Mouse (Mus musculus) G1E (cell line): ENCODE results near the gene Pbrm1.

ENCODE experiments used
- CTCF ChIP-seq: IDR thresholded peaks from 2 replicates; pipeline ENCODE4 v1.5.1; 2012; ENCODE audit warnings: low read depth, low read length, inconsistent platforms, mixed read lengths
- GATA2 ChIP-seq: IDR thresholded peaks from 2 replicates; pipeline ENCODE4 v1.6.1; 2012; ENCODE audit warnings: low read depth, low read length, inconsistent platforms, borderline replicate concordance

- TF ChIP-seq CTCF (no peak), GATA2 (no peak)
Observed at GRCm38 (mm10) chr14:31013928-31014327, 5.0 kb upstream of the Pbrm1 start.
